Mouse (Mus musculus) layer of hippocampus, adult 11-12 months (tissue): ENCODE data around the gene Phf24.

Source experiments
- DNase-seq: peaks from one replicate; pipeline ENCODE4 v3.0.0; 2022; ENCODE audit warnings: low spot score

The Phf24 gene

GRCm38 (mm10) chr4:42916617-42917401, at the start of gene Phf24:
Gene Phf24, plus strand, starts transcription at chr4:42916660.
- peak; percentile 38 for DNase-seq

GRCm38 (mm10) chr4:42867390-42867789, 49.1 kb upstream of the Phf24 start:
- DNase-seq = no peak

- no peak for DNase-seq
Observed at GRCm38 (mm10) chr4:42868193-42868592, 48.3 kb upstream of the Phf24 start.

GRCm38 (mm10) chr4:42870748-42871147, 45.7 kb upstream of the Phf24 start:
- no peak for DNase-seq

GRCm38 (mm10) chr4:42872151-42872550, 44.3 kb upstream of the Phf24 start:
- no peak for DNase-seq

- no peak for DNase-seq
Observed at GRCm38 (mm10) chr4:42872746-42873435, 43.6 kb upstream of the Phf24 start.

- DNase-seq = no peak
Observed at GRCm38 (mm10) chr4:42874134-42874533, 42.3 kb upstream of the Phf24 start, which contains the start of gene Fam205c. Gene Fam205c, minus strand, starts transcription at chr4:42874234.

- DNase-seq = peak; percentile 56
Observed at GRCm38 (mm10) chr4:42876586-42877291, 39.7 kb upstream of the Phf24 start.

GRCm38 (mm10) chr4:42877657-42878056, 38.8 kb upstream of the Phf24 start:
- no peak for DNase-seq

- no peak for DNase-seq
Observed at GRCm38 (mm10) chr4:42879829-42880676, 36.4 kb upstream of the Phf24 start.

GRCm38 (mm10) chr4:42880677-42880948, 35.8 kb upstream of the Phf24 start:
- no peak for DNase-seq

- DNase-seq = no peak
Observed at GRCm38 (mm10) chr4:42886926-42887325, 29.5 kb upstream of the Phf24 start.

GRCm38 (mm10) chr4:42888806-42889205, 27.7 kb upstream of the Phf24 start:
- DNase-seq = no peak

- DNase-seq = no peak
Observed at GRCm38 (mm10) chr4:42891176-42891575, 25.3 kb upstream of the Phf24 start.

GRCm38 (mm10) chr4:42895118-42895517, 21.3 kb upstream of the Phf24 start:
- no peak for DNase-seq

- DNase-seq = no peak
Observed at GRCm38 (mm10) chr4:42898914-42899313, 17.5 kb upstream of the Phf24 start.

- peak; percentile 42 for DNase-seq
Observed at GRCm38 (mm10) chr4:42900878-42901277, 15.6 kb upstream of the Phf24 start.

GRCm38 (mm10) chr4:42902174-42902573, 14.3 kb upstream of the Phf24 start:
- no peak for DNase-seq

GRCm38 (mm10) chr4:42902730-42903129, 13.7 kb upstream of the Phf24 start:
- no peak for DNase-seq

GRCm38 (mm10) chr4:42903942-42904341, 12.5 kb upstream of the Phf24 start:
- DNase-seq = no peak

- DNase-seq = no peak
Observed at GRCm38 (mm10) chr4:42904523-42904922, 11.9 kb upstream of the Phf24 start.

- no peak for DNase-seq
Observed at GRCm38 (mm10) chr4:42904966-42905365, 11.5 kb upstream of the Phf24 start.
